Mouse (Mus musculus) lung, postnatal 4 days (tissue): ENCODE measurements around the gene Scgb2b2.

Source experiments
- DNase-seq, 2 experiments: peaks; one replicate each; pipeline ENCODE4 v3.0.0; 2021

Gene Scgb2b2

DNA sequence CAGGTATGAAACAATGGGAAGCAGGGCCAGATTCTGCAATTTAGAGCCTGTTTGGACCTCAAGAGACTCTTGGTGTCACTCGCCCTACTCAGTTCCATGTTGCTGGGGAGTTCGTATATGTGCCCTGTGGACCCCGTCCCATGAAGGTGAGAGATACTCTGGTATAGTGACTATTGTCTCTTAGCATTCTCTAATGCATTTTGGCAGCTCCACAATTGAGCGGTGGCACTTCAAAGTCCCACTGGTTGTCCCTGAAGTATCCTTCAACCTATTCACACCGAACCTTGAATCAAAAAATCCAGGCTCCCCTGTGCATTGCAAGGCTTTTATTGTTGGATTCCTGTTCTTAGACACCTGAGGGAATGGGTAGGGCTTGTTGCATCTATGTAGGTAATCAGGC is at the start of gene Scgb2b2:
TSS of gene Scgb2b2 (plus strand) at position 301 of the 400 bp plus-strand sequence.
- no peak for DNase-seq

DNA sequence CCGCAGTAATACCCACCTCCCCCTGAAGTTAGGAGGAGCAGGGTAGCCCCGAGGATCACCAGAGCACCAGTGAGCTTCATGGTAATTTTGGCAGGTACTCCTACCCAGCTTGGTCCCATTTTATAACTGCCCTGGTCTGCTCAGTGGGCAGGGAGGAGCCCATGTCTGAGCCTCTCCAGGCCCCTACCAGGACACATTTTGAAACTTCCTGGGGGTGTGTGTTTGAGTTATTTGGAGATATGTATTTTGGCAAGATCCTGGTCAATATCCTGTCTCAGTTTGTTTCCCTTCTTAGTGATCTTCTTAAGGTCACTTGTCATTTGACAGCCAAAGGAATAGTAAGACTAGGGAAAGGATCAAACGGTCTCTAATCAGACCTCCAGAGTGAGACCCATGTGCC is 1.4 kb downstream of the Scgb2b2 start, which contains the start of gene Scgb1b2:
TSS of gene Scgb1b2 (minus strand) at position 101 of the 400 bp plus-strand sequence.
- DNase-seq: no peak
